In genomic region chr4:132545851-132546250, GRCm38 (mm10) we compare ENCODE assay signal across 8 mouse cellular contexts. TPM values are rescaled to one million over a fixed set of nuclear protein-coding genes. Genes with fewer than 3 reads are reported as not detected.
DNase-seq lines count a peak whose midpoint lies in the region; ATAC-seq and TF ChIP-seq lines count a peak whose summit lies in the region.

No protein-coding gene starts in this region.

- H3K9me3 ChIP-seq in forebrain, postnatal 0 days (ENCODE audit: low read length), result no peaks in the 10 kb centered on the region
- H3K9me3 ChIP-seq in forebrain, embryonic 13.5 days (replicated peaks), result no peaks in the 10 kb centered on the region
- no peaks in the 10 kb centered on the region for H3K9me3 ChIP-seq in MEL (replicated peaks; ENCODE audit: insufficient read depth, low read length)
- H3K9me3 ChIP-seq in lung, postnatal 0 days (ENCODE audit: low read length), result no peaks in the 10 kb centered on the region

- ATAC-seq in forebrain, postnatal 0 days, result no peak
- ATAC-seq in forebrain, embryonic 13.5 days, result no peak
- ATAC-seq in lung, postnatal 0 days, result peak; percentile 73

- no peaks in the 10 kb centered on the region for H3K4me1 ChIP-seq in forebrain, postnatal 0 days (ENCODE audit: insufficient read depth)
- H3K4me1 ChIP-seq in forebrain, embryonic 13.5 days, result no peaks in the 10 kb centered on the region
- no peaks in the 10 kb centered on the region for H3K4me1 ChIP-seq in MEL (ENCODE audit: control insufficient read depth in 1 of 2, insufficient read depth in 2 of 2, low read length in 2 of 2)
- no peaks in the 10 kb centered on the region for H3K4me1 ChIP-seq in lung, postnatal 0 days (ENCODE audit: insufficient read depth, low read depth, low read length)

- H3K27ac ChIP-seq in forebrain, postnatal 0 days (ENCODE audit: low read depth, low read length), result no peak overlapping the region
- H3K27ac ChIP-seq in forebrain, embryonic 13.5 days, result no peak overlapping the region
- H3K27ac ChIP-seq in MEL (ENCODE audit: control insufficient read depth, low read depth, low read length), result no peak overlapping the region
- H3K27ac ChIP-seq in lung, postnatal 0 days (ENCODE audit: low read length), result no peak overlapping the region

- no peak overlapping the region for H3K4me2 ChIP-seq in forebrain, postnatal 0 days (ENCODE audit: low read depth)
- no peak overlapping the region for H3K4me2 ChIP-seq in forebrain, embryonic 13.5 days
- no peak overlapping the region for H3K4me2 ChIP-seq in lung, postnatal 0 days (replicated peaks; ENCODE audit: low read depth, low read length)

- TF ChIP-seq EP300 in MEL (IDR thresholded peaks at IDR 0.05; ENCODE audit: low read depth in 1 of 2, low read length in 2 of 2), result no peak
- TF ChIP-seq EP300 in lung, postnatal 0 days (IDR thresholded peaks at IDR 0.05), result no peak

- TF ChIP-seq POLR2A in MEL (IDR thresholded peaks at IDR 0.05; ENCODE audit: control insufficient read depth in 1 of 2, insufficient read depth in 1 of 2, low read depth in 1 of 2, low read length in 2 of 2, poor library complexity in 1 of 2), result no peak

- no peaks in the 10 kb centered on the region for H3K27me3 ChIP-seq in forebrain, postnatal 0 days (ENCODE audit: insufficient read depth, low read length)
- H3K27me3 ChIP-seq in forebrain, embryonic 13.5 days, result no peaks in the 10 kb centered on the region
- H3K27me3 ChIP-seq in MEL (ENCODE audit: control insufficient read depth in 1 of 2, insufficient read depth in 2 of 2, low read length in 2 of 2), result no peaks in the 10 kb centered on the region
- no peaks in the 10 kb centered on the region for H3K27me3 ChIP-seq in lung, postnatal 0 days (replicated peaks; ENCODE audit: insufficient read depth, low read length)

- H3K4me3 ChIP-seq in forebrain, postnatal 0 days (ENCODE audit: low read depth, low read length), result no peak overlapping the region
- H3K4me3 ChIP-seq in forebrain, embryonic 13.5 days, result no peak overlapping the region
- no peak overlapping the region for H3K4me3 ChIP-seq in MEL (ENCODE audit: control insufficient read depth in 1 of 2, insufficient read depth in 1 of 2, low read depth in 2 of 2, low read length in 2 of 2)
- no peak overlapping the region for H3K4me3 ChIP-seq in lung, postnatal 0 days (ENCODE audit: low read depth, low read length)

- peak; percentile 59 for DNase-seq in forebrain, postnatal 0 days
- DNase-seq in MEL (ENCODE audit: low read depth, low spot score), result peak; percentile 74
- DNase-seq in cerebellum, adult 9-11 months, result peak; percentile 50
- peak; percentile 75 for DNase-seq in heart, adult 8-10 months (ENCODE audit: low spot score)
- peak; percentile 71 to 89 for DNase-seq in kidney, postnatal 25 days
- DNase-seq in lung, postnatal 0 days (ENCODE audit: low spot score), result peak; percentile 78
- peak; percentile 56 for DNase-seq in spleen, adult 12 weeks (ENCODE audit: low spot score)

- H3K9ac ChIP-seq in forebrain, postnatal 0 days, result no peak overlapping the region
- no peak overlapping the region for H3K9ac ChIP-seq in forebrain, embryonic 13.5 days
- no peak overlapping the region for H3K9ac ChIP-seq in MEL (ENCODE audit: control insufficient read depth, low read depth, low read length, poor library complexity, severe bottlenecking)
- no peak overlapping the region for H3K9ac ChIP-seq in lung, postnatal 0 days (replicated peaks; ENCODE audit: low read depth)

- peak; percentile 77 for TF ChIP-seq RAD21 in MEL (IDR thresholded peaks at IDR 0.05; ENCODE audit: low read depth, low read length)

- H3K36me3 ChIP-seq in forebrain, postnatal 0 days (ENCODE audit: insufficient read depth), result peaks cover 77% of the 10 kb centered on the region
- H3K36me3 ChIP-seq in forebrain, embryonic 13.5 days (ENCODE audit: poor library complexity, severe bottlenecking), result peaks cover 96% of the 10 kb centered on the region
- H3K36me3 ChIP-seq in MEL (ENCODE audit: control insufficient read depth in 1 of 2, insufficient read depth in 2 of 2, low read length in 2 of 2), result peaks cover 0 to 42% of the 10 kb centered on the region in 2 experiments; a peak in 2 of 4 replicates
- peaks cover 52% of the 10 kb centered on the region for H3K36me3 ChIP-seq in lung, postnatal 0 days (ENCODE audit: insufficient read depth, low read length)

- peak; percentile 77 for TF ChIP-seq CTCF in forebrain, postnatal 0 days (IDR thresholded peaks at IDR 0.05; ENCODE audit: low read depth)
- TF ChIP-seq CTCF in MEL (IDR thresholded peaks at IDR 0.05 in 2 of 3, conservative IDR thresholded peaks at IDR 0.05 in 1 of 3; ENCODE audit: control insufficient read depth in 1 of 3, insufficient read depth in 1 of 3, low read depth in 2 of 3, low read length in 3 of 3, poor library complexity in 1 of 3, severe bottlenecking in 1 of 3), result peak; percentile 62 to 86 (median 67)
- peak; percentile 81 for TF ChIP-seq CTCF in lung, postnatal 0 days (IDR thresholded peaks at IDR 0.05)

- 43% methylated on average over 8 of the region's 8 CpGs for WGBS in forebrain, postnatal 0 days
- WGBS in forebrain, embryonic 13.5 days, result 45% methylated on average over 8 of the region's 8 CpGs
- WGBS in lung, postnatal 0 days, result 23% methylated on average over 8 of the region's 8 CpGs

- H3K79me2 ChIP-seq in MEL (ENCODE audit: control insufficient read depth, insufficient read depth, low read length, poor library complexity), result no peaks in the 10 kb centered on the region

TF ChIP-seq in MEL, 35 proteins besides CTCF, POLR2A, EP300 and RAD21 (continues in another document):
- TF ChIP-seq ZC3H11A (IDR thresholded peaks at IDR 0.05; ENCODE audit: low read depth, low read length) (peak; percentile 43; the same call in 1 of the 2 replicates), ETS1 (IDR thresholded peaks at IDR 0.05; ENCODE audit: low read depth, low read length) (no peak), POLR2AphosphoS2 (IDR thresholded peaks at IDR 0.05; ENCODE audit: low read length) (no peak), ZMIZ1 (IDR thresholded peaks at IDR 0.05; ENCODE audit: low read depth, low read length) (no peak), KAT2A (conservative IDR thresholded peaks at IDR 0.05; ENCODE audit: low read depth, low read length) (no peak), BHLHE40 (IDR thresholded peaks at IDR 0.05; ENCODE audit: borderline replicate concordance, low read depth, low read length) (no peak), POLR2AphosphoS5 (IDR thresholded peaks at IDR 0.05; ENCODE audit: borderline replicate concordance, low read depth, low read length) (no peak), GABPA (IDR thresholded peaks at IDR 0.05; ENCODE audit: low read depth, low read length) (no peak), NRF1 (IDR thresholded peaks at IDR 0.05; ENCODE audit: insufficient read depth, low read depth, low read length, poor library complexity, severe bottlenecking) (no peak), MYB (IDR thresholded peaks at IDR 0.05; ENCODE audit: low read depth, low read length) (no peak), JUND (IDR thresholded peaks at IDR 0.05; ENCODE audit: low read depth, low read length) (no peak), MAFK (IDR thresholded peaks at IDR 0.05; ENCODE audit: borderline replicate concordance, low read depth, low read length) (no peak), MXI1 (IDR thresholded peaks at IDR 0.05; ENCODE audit: low read depth, low read length) (no peak), E2F4 (IDR thresholded peaks at IDR 0.05; ENCODE audit: borderline replicate concordance, low read depth, low read length) (no peak), GATA1 (IDR thresholded peaks at IDR 0.05; ENCODE audit: low read depth, low read length) (no peak)

RNA-seq across cellular contexts. Expression of gene Dnajc8, which starts 10.5 kb away (rescaled TPM):
- 103 and 111 TPM in 2 replicates for total RNA-seq in forebrain, postnatal 0 days (2014; rRNA removed)
- polyA plus RNA-seq in forebrain, postnatal 0 days (2015; fragmentation: Nextera tagmentation; extraction: Ambion mirVana), result 151 and 165 TPM in 2 replicates
- polyA plus RNA-seq in forebrain, embryonic 13.5 days (2015; fragmentation: Nextera tagmentation; extraction: Ambion mirVana), result 162 and 175 TPM in 2 replicates
- total RNA-seq in MEL (2012; rRNA removed), result 110 and 115 TPM in 2 replicates
- 100 to 1,000 TPM in 1 of 2 experiments, not detected in 1; 246 TPM for polyA plus RNA-seq in MEL (2012; ENCODE audit: insufficient read depth in 1 of 2, insufficient read length in 2 of 2, low read depth in 1 of 2, low replicate concordance in 2 of 2, missing spikeins in 1 of 2)
- 10 to 100 TPM; 50.4 to 67.2 (median 58.2) TPM for total RNA-seq in heart, adult 8-10 months (2022)
- 157 and 182 TPM in 2 replicates for polyA plus RNA-seq in lung, postnatal 0 days (2015; fragmentation: Nextera tagmentation; extraction: Ambion mirVana)

RNA-seq across cellular contexts. Expression of gene Atpif1, which starts 12.4 kb away (rescaled TPM):
- 898 and 1,334 TPM in 2 replicates for total RNA-seq in forebrain, postnatal 0 days (2014; rRNA removed)
- polyA plus RNA-seq in forebrain, postnatal 0 days (2015; fragmentation: Nextera tagmentation; extraction: Ambion mirVana), result 1,829 and 2,415 TPM in 2 replicates
- polyA plus RNA-seq in forebrain, embryonic 13.5 days (2015; fragmentation: Nextera tagmentation; extraction: Ambion mirVana), result 1,115 and 1,299 TPM in 2 replicates
- total RNA-seq in MEL (2012; rRNA removed), result 492 and 730 TPM in 2 replicates
- polyA plus RNA-seq in MEL (2012; ENCODE audit: insufficient read depth in 1 of 2, insufficient read length in 2 of 2, low read depth in 1 of 2, low replicate concordance in 2 of 2, missing spikeins in 1 of 2), result 100 to 1,000 TPM in 1 of 2 experiments, not detected in 1; 566 TPM
- total RNA-seq in heart, adult 8-10 months (2022), result 100 to 1,000 TPM; 262 to 368 (median 320) TPM
- 700 and 732 TPM in 2 replicates for polyA plus RNA-seq in lung, postnatal 0 days (2015; fragmentation: Nextera tagmentation; extraction: Ambion mirVana)

RNA-seq across cellular contexts. Expression of gene Ptafr, which starts 18.0 kb away (rescaled TPM):
- total RNA-seq in forebrain, postnatal 0 days (2014; rRNA removed), result 0.38 TPM in 2 replicates
- polyA plus RNA-seq in forebrain, postnatal 0 days (2015; fragmentation: Nextera tagmentation; extraction: Ambion mirVana), result 0.23 and 0.38 TPM in 2 replicates
- polyA plus RNA-seq in forebrain, embryonic 13.5 days (2015; fragmentation: Nextera tagmentation; extraction: Ambion mirVana), result 0.13 and 0.35 TPM in 2 replicates
- total RNA-seq in MEL (2012; rRNA removed), result not detected in 2 replicates
- polyA plus RNA-seq in MEL (2012; ENCODE audit: insufficient read depth in 1 of 2, insufficient read length in 2 of 2, low read depth in 1 of 2, low replicate concordance in 2 of 2, missing spikeins in 1 of 2), result under 1 TPM in 1 of 2 experiments, not detected in 1; 0.06 TPM
- 1 to 10 TPM; 1.2 to 1.9 (median 1.3) TPM for total RNA-seq in heart, adult 8-10 months (2022)
- polyA plus RNA-seq in lung, postnatal 0 days (2015; fragmentation: Nextera tagmentation; extraction: Ambion mirVana), result 2.1 and 2.5 TPM in 2 replicates

RNA-seq across cellular contexts. Expression of gene Sesn2, which starts 35.5 kb away (rescaled TPM):
- total RNA-seq in forebrain, postnatal 0 days (2014; rRNA removed), result 6.3 and 15.1 TPM in 2 replicates
- 6.9 and 9.0 TPM in 2 replicates for polyA plus RNA-seq in forebrain, postnatal 0 days (2015; fragmentation: Nextera tagmentation; extraction: Ambion mirVana)
- polyA plus RNA-seq in forebrain, embryonic 13.5 days (2015; fragmentation: Nextera tagmentation; extraction: Ambion mirVana), result 6.3 and 7.0 TPM in 2 replicates
- total RNA-seq in MEL (2012; rRNA removed), result 9.6 and 38.3 TPM in 2 replicates
- 10 to 100 TPM in 1 of 2 experiments, not detected in 1; 27.5 TPM for polyA plus RNA-seq in MEL (2012; ENCODE audit: insufficient read depth in 1 of 2, insufficient read length in 2 of 2, low read depth in 1 of 2, low replicate concordance in 2 of 2, missing spikeins in 1 of 2)
- total RNA-seq in heart, adult 8-10 months (2022), result 1 to 10 TPM; 2.6 to 3.6 (median 3.0) TPM
- 11.6 and 16.0 TPM in 2 replicates for polyA plus RNA-seq in lung, postnatal 0 days (2015; fragmentation: Nextera tagmentation; extraction: Ambion mirVana)
